Comparison of ENCODE assay signal across 8 mouse cellular contexts in the genomic region with DNA sequence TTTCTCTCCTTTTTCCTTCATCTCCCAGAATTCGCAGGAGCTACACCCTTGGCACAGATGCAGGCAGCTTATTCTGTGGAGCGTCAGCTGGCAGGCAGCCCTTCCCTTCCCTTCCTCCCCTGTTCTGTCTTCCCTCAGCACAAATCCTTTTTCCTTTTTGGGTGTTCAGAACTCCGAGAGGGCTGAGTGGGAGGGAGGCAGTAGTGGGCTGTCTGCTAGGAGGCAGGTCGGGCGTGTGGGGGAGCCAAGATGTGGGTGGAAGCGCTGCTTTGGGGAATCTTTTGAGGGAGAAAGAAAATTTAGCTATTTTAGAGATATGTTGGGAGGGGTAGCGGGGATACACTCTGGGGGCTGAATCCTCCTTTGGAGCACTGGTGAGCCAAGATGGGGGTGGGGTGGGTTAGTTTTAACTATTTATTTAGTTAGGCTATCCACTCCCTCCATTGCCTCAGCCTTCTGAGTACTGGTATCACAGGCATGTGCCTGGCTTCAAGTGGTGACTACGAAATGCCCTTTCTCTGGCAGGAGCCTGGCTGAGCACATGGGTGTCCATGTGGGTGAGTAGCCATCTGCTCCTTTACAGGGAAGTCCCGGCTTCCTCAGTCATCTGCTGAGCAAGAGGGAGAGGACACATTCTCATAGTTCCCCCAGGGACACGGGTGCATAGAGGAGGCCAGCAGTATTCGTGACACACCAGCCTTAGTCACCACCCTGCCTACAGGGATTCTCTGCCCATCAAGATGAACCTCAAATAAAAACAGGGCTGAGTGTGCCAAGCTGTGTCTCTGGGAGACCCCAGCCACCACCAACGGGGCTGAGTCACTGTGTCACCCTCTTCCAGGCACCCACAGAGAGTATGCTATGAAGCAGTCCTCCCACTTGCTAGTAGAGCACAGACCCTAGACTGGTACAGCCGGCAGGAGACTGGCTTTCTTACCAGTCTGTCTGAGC. TPM values are rescaled to one million over a fixed set of nuclear protein-coding genes. Genes with fewer than 3 reads are reported as not detected.
DNase-seq lines count a peak whose midpoint lies in the region; ATAC-seq and TF ChIP-seq lines count a peak whose summit lies in the region.

No protein-coding gene starts in this region.

- ATAC-seq in forebrain, embryonic 12.5 days (ENCODE audit: low FRiP score) = no peak
- ATAC-seq in intestine, postnatal 0 days = peak; percentile 43; the same call in 1 of the 2 replicates
- ATAC-seq in liver, embryonic 12.5 days = no peak

- no peak overlapping the region for H3K4me2 ChIP-seq in forebrain, embryonic 12.5 days
- no peak overlapping the region for H3K4me2 ChIP-seq in intestine, postnatal 0 days (replicated peaks; ENCODE audit: low read depth)
- no peak overlapping the region for H3K4me2 ChIP-seq in liver, embryonic 12.5 days

- H3K27ac ChIP-seq in forebrain, embryonic 12.5 days = peak overlapping the region; percentile 54
- no peak overlapping the region for H3K27ac ChIP-seq in forebrain, embryonic 10.5 days
- peak overlapping the region; percentile 24 for H3K27ac ChIP-seq in intestine, postnatal 0 days (ENCODE audit: low read depth, low read length)
- H3K27ac ChIP-seq in liver, embryonic 12.5 days = peak overlapping the region; percentile 22; the same call in 1 of the 2 replicates

- H3K4me1 ChIP-seq in forebrain, embryonic 12.5 days = peaks cover 7% of the 10 kb centered on the region
- peaks cover 3% of the 10 kb centered on the region; the same call in 1 of the 2 replicates for H3K4me1 ChIP-seq in forebrain, embryonic 10.5 days
- no peaks in the 10 kb centered on the region for H3K4me1 ChIP-seq in intestine, postnatal 0 days (replicated peaks; ENCODE audit: control insufficient read depth, insufficient read depth, low read length)
- no peaks in the 10 kb centered on the region for H3K4me1 ChIP-seq in liver, embryonic 12.5 days

- TF ChIP-seq CTCF in intestine, postnatal 0 days (IDR thresholded peaks at IDR 0.05; ENCODE audit: low read depth) = no peak

- H3K9ac ChIP-seq in forebrain, embryonic 12.5 days = no peak overlapping the region
- H3K9ac ChIP-seq in intestine, postnatal 0 days (ENCODE audit: low read depth, low read length) = no peak overlapping the region
- no peak overlapping the region for H3K9ac ChIP-seq in liver, embryonic 12.5 days

- no peak overlapping the region for H3K4me3 ChIP-seq in forebrain, embryonic 12.5 days (replicated peaks)
- no peak overlapping the region for H3K4me3 ChIP-seq in forebrain, embryonic 10.5 days
- H3K4me3 ChIP-seq in intestine, postnatal 0 days (ENCODE audit: low read depth, low read length) = no peak overlapping the region
- no peak overlapping the region for H3K4me3 ChIP-seq in liver, embryonic 12.5 days

- intact Hi-C loops in gastrocnemius, postnatal 36 days (cut with DNase I) = loop anchor here (1.0 kb wide), 1 partner anchor 27 kb away; no protein-coding TSS in a partner anchor

- H3K9me3 ChIP-seq in forebrain, embryonic 12.5 days = no peaks in the 10 kb centered on the region
- no peaks in the 10 kb centered on the region for H3K9me3 ChIP-seq in forebrain, embryonic 10.5 days
- no peaks in the 10 kb centered on the region for H3K9me3 ChIP-seq in intestine, postnatal 0 days (ENCODE audit: control insufficient read depth)
- no peaks in the 10 kb centered on the region for H3K9me3 ChIP-seq in liver, embryonic 12.5 days (replicated peaks)

- no peaks in the 10 kb centered on the region for H3K36me3 ChIP-seq in forebrain, embryonic 12.5 days (replicated peaks)
- no peaks in the 10 kb centered on the region for H3K36me3 ChIP-seq in forebrain, embryonic 10.5 days (replicated peaks)
- H3K36me3 ChIP-seq in intestine, postnatal 0 days (ENCODE audit: control insufficient read depth, insufficient read depth) = no peaks in the 10 kb centered on the region
- H3K36me3 ChIP-seq in liver, embryonic 12.5 days = no peaks in the 10 kb centered on the region

- DNase-seq in forebrain, embryonic 10.5 days (ENCODE audit: extremely low spot score, low spot score) = no peak
- peak; percentile 69 to 75 for DNase-seq in cerebellum, postnatal 14 days
- DNase-seq in gastrocnemius, postnatal 36 days = peak; percentile 57 to 66
- peak; percentile 84 for DNase-seq in skeletal muscle tissue, adult 2 months (ENCODE audit: low read depth, low spot score)
- no peak for DNase-seq in B cell, adult 2 months

- no peaks in the 10 kb centered on the region for H3K27me3 ChIP-seq in forebrain, embryonic 12.5 days
- no peaks in the 10 kb centered on the region for H3K27me3 ChIP-seq in forebrain, embryonic 10.5 days (ENCODE audit: poor library complexity, severe bottlenecking)
- H3K27me3 ChIP-seq in intestine, postnatal 0 days (replicated peaks; ENCODE audit: control insufficient read depth, insufficient read depth, low read length) = no peaks in the 10 kb centered on the region
- peaks cover 20% of the 10 kb centered on the region; the same call in 1 of the 2 replicates for H3K27me3 ChIP-seq in liver, embryonic 12.5 days (replicated peaks)

- WGBS in forebrain, embryonic 12.5 days = 69% methylated on average over 13 of the region's 13 CpGs
- WGBS in forebrain, embryonic 10.5 days = 72% methylated on average over 13 of the region's 13 CpGs
- WGBS in intestine, postnatal 0 days = 57% methylated on average over 13 of the region's 13 CpGs
- WGBS in liver, embryonic 12.5 days (ENCODE audit: insufficient replicate concordance) = 63% methylated on average over 13 of the region's 13 CpGs

RNA-seq across cellular contexts. Expression of a gene that starts 22.3 kb away (rescaled TPM):
- 16.2 and 24.1 TPM in 2 replicates for polyA plus RNA-seq in forebrain, embryonic 12.5 days (2016; fragmentation: Nextera tagmentation; extraction: Ambion mirVana)
- polyA plus RNA-seq in forebrain, embryonic 10.5 days (2016; fragmentation: Nextera tagmentation; extraction: Ambion mirVana) = 2.4 and 3.1 TPM in 2 replicates
- total RNA-seq in gastrocnemius, postnatal 36 days (2021) = 1 to 10 TPM; 4.7 to 9.3 TPM
- polyA plus RNA-seq in intestine, postnatal 0 days (2015; fragmentation: Nextera tagmentation; extraction: Ambion mirVana) = 6.3 and 7.8 TPM in 2 replicates
- 1.0 and 1.3 TPM in 2 replicates for polyA plus RNA-seq in liver, embryonic 12.5 days (2016; fragmentation: Nextera tagmentation; extraction: Ambion mirVana)

RNA-seq across cellular contexts. Expression of a gene that starts 45.1 kb away (rescaled TPM):
- polyA plus RNA-seq in forebrain, embryonic 12.5 days (2016; fragmentation: Nextera tagmentation; extraction: Ambion mirVana) = 45.6 and 46.8 TPM in 2 replicates
- 44.7 and 51.2 TPM in 2 replicates for polyA plus RNA-seq in forebrain, embryonic 10.5 days (2016; fragmentation: Nextera tagmentation; extraction: Ambion mirVana)
- total RNA-seq in gastrocnemius, postnatal 36 days (2021) = 10 to 100 TPM; 11.9 to 13.1 TPM
- 11.6 and 14.1 TPM in 2 replicates for polyA plus RNA-seq in intestine, postnatal 0 days (2015; fragmentation: Nextera tagmentation; extraction: Ambion mirVana)
- 25.6 and 26.3 TPM in 2 replicates for polyA plus RNA-seq in liver, embryonic 12.5 days (2016; fragmentation: Nextera tagmentation; extraction: Ambion mirVana)

Comparison
In these comparisons a context has a peak if more than half of its experiments do, and no peak if none do; other contexts are left out.
1. DNase-seq: peak in cerebellum, postnatal 14 days (2 of 2), gastrocnemius, postnatal 36 days (2 of 2) and skeletal muscle tissue, adult 2 months (single experiment); none in forebrain, embryonic 10.5 days (single experiment) and B cell, adult 2 months (0 of 2).